Mouse (Mus musculus): Measurements from ENCODE around the gene Defb26.

Gene Defb26

GRCm38 (mm10) chr2:152470973-152471372, 40.5 kb downstream of the Defb26 start:
- DNase-seq (ENCODE audit: extremely low spot score, low spot score): peak; percentile 26

DNA sequence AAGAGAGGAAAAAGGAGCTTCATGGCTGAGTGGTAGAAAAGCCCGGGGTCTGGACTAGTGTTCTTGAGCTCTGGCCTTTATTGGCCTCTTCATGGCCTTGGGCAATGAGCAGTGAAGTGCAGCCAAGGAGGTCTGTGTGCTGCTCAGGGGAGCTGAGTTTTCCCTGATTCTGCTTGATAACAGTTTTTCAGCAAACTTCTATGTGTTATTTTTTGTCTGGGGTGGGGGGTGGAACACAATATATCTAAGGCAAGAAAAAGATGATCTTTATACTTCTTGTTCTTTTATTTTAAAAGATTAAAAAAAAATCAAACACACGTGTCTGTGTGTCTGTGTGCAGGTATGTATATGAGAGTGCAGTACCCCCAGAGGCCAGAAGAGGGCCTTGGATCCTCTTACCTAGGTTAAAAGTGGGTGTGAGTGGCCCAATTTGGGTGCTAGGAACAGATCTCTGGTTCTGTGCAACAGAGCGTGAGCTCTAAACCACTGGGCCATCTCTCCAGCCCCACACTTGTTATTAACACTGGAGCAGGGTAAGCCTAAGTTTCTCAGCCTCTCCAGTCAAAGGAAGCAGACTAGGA, 46.8 kb downstream of the Defb26 start, which contains the start of gene Defb23:
Gene Defb23, minus strand, starts transcription at position 51 of the 581 bp plus-strand sequence.
- DNase-seq (ENCODE audit: extremely low spot score, low spot score): no peak

DNA sequence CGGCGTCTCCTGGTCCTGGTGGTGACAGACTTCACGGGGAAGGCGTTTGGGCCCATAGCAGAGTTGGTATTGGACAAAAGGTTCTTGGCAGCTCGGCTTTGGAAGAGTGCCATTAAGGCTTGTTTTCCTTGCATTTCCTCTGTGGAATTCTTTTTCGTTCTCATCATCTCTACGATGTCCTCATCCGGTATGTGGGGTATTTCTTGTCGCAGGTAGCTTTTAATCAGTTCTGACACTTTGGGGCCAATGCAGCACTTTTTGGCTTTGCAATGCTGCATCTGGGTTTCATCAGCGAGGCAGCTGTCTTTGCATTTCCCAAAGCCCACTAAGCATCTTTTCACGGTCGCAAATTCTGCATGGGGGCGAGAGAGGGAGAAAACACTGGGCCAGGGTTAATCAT, 52.3 kb downstream of the Defb26 start:
- no peak for DNase-seq (ENCODE audit: extremely low spot score, low spot score)

Data from neural tube, embryonic 10.5 days (tissue).